Mouse (Mus musculus) erythroblast, adult 5-6 weeks (primary cell): Measurements from ENCODE around the gene Utp14a. TPM values are rescaled to one million over a fixed set of nuclear protein-coding genes. Genes with fewer than 3 reads are reported as not detected.
"Not testable (repeated sequence)": the region's sequence is repeated elsewhere in the genome, so short reads cannot be mapped to it uniquely, and the experiment has no call there.

Experiments
- ATAC-seq: replicated peaks from 2 replicates; pipeline ENCODE4 v1.8.0; 2016; ENCODE audit warnings: moderate number of reproducible peaks, mild to moderate bottlenecking, moderate TSS enrichment, inconsistent platforms; ENCODE audit not compliant: poor library complexity, low FRiP score, severe bottlenecking
- total RNA-seq, 2 experiments: library from RNA; stranded (forward) in 1 of 2; stranded (reverse) in 1 of 2; fragments of 150-400 nt in 1 of 2; fragments of 200-764, 138-1000 nt in 1 of 2; gene quantifications; 2 replicates each; pipeline versions ENCODE4 v1.2.3 to v1.2.4; 2015 to 2017; ENCODE audit warnings: low replicate concordance in 2 of 2

The Utp14a gene
- total RNA-seq (2015; ENCODE audit: low replicate concordance) (7.9 and 9.0 TPM in 2 replicates), total RNA-seq (2017; ENCODE audit: low replicate concordance) (8.8 and 14.2 TPM in 2 replicates)

- ATAC-seq: peak; percentile 99
Measured at GRCm38 (mm10) chrX:48256468-48257007, at the start of gene Utp14a. TSS of gene Utp14a (plus strand) at chrX:48256862.

GRCm38 (mm10) chrX:48207761-48208487 lies 48.7 kb upstream of the Utp14a start:
- ATAC-seq: no peak

DNA sequence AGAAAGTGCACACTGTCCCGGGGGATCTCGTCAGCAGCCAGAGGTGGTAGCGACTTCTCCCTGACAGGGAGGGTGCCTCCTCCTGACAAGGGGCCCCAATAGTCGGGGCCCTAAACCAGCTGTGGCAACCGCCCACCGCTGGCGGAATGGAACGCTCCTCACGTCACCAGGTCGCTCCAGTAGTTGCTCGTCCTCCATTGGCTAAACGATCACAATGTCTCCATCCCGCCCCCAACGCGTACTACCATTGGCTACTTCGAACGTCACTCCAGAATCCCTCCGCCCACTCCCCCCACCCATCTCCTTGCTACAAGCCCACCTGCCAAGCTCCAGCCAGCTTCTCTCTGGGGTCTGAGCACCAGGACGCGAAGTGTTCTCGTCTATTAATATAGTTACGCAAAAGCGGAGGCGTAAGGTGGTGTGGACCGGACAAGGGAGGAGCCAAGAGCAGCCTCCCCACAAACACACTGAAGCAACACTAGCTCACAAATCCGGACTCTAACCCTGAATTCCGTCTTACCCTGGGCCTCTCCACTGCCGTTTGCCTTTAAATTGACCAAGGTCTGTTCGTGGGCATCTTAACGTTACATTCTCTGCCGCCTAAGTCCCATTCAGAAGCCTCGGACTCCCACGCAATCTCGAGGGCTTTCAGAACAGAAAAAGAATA lies 48.0 kb upstream of the Utp14a start, which contains the start of gene Zdhhc9:
Zdhhc9 (minus strand) TSS at position 360 of the 667 bp plus-strand sequence.
- peak; percentile 100 for ATAC-seq

- ATAC-seq: not testable (repeated sequence)
Measured at GRCm38 (mm10) chrX:48209746-48210145, 46.9 kb upstream of the Utp14a start.

DNA sequence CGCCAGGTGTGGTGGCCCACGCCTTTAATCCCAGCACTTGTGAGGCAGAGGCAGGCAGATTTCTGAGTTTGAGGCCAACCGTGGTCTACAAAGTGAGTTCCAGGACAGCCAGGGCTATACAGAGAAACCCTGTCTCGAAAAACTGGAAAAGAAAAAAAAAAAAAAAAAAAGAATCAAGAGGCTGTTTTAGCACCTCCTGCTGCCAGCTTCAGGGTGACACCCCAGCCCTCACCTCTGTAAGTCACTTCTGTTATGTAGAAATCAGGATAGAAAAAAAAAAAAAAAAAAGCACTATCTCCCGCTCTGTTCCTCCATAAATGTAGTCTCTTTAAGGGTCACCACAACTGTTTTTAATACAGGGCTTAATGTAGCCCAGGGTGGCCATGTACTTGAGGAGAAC lies 37.2 kb upstream of the Utp14a start:
- no peak for ATAC-seq

GRCm38 (mm10) chrX:48222706-48223105 lies 34.0 kb upstream of the Utp14a start:
- no peak for ATAC-seq

DNA sequence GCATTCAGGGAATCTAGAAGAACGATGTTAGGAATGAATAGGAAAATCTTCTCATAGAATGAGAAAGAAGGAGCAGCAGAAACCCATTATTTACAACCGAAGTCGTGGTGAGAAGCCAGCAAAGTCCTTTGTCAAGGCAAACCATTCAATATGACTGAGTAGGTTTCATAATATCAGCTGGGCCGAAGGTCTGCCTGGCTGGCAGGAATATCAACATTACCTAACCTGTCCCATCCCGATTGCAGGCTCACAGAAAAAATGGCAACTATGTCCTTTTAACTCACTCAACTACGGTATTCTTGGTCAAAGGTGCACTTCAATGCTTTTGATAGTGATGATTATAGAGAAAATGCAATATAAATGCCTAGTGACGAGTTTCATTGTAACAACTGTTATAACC lies 30.4 kb upstream of the Utp14a start:
- no peak for ATAC-seq

DNA sequence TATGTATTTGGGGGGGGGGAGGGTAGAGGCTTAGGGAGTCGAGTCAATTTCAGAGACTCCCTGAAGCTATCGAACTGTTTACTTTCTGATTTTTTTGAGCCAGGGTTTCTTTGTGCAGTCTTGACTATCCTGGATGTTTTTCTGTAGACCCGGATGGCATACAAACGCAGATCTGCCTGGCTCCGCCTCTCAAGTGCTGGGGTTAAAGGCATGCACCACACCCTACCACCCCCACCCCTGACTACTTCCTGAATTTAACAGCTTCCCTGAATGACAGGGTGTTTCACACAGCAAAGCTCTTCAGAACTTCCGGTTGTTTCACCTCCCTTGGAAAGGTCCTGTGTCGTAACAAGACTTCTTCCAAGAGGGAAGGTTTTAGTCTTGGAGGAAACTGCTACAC lies 22.2 kb upstream of the Utp14a start:
- ATAC-seq: no peak

- peak; percentile 71 for ATAC-seq
Measured at GRCm38 (mm10) chrX:48255830-48256428, 733 bp upstream of the Utp14a start.

GRCm38 (mm10) chrX:48257011-48257410 lies 349 bp downstream of the Utp14a start:
- ATAC-seq: no peak

DNA sequence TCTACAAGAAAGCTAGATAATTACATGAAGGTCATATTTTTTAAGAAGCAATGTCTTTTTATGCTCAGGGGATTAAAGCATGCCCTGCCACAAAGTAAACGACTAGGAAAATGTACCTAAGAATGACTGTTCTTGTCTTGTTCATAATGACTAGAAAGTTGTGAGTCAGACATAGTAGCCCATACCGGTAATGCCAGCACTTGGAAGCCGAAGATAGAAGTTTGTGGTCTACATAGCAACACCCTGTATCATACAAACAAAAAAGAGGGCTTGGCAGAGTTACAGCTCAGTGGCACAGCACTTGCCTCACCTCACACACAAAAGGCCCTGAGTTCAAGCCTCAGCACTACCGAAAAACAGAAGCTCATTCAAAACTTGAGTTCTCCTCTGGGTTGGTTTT lies 15.0 kb downstream of the Utp14a start:
- ATAC-seq: no peak

- ATAC-seq: no peak
Measured at GRCm38 (mm10) chrX:48274634-48275033, 18.0 kb downstream of the Utp14a start.

DNA sequence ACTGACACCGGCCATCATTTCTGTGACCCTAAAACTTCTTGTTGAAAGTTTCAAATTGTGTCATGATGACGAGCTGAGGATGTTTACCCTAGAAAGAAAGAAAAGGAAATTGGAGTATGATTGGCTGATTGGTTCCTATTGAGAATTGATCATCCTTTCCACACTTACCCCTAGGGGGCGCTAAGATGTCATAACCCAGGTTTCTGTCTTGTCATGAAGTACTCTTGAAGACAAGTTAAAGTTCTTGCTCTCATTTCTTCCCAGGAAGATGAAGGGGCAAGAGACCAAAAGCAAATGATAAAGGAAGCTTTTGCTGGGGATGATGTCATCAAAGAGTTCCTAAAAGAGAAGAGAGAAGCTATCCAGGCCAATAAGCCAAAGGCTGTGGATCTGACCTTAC lies 21.4 kb downstream of the Utp14a start:
- ATAC-seq: peak; percentile 87

GRCm38 (mm10) chrX:48284386-48285005 lies 27.8 kb downstream of the Utp14a start:
- peak; percentile 83 for ATAC-seq

DNA sequence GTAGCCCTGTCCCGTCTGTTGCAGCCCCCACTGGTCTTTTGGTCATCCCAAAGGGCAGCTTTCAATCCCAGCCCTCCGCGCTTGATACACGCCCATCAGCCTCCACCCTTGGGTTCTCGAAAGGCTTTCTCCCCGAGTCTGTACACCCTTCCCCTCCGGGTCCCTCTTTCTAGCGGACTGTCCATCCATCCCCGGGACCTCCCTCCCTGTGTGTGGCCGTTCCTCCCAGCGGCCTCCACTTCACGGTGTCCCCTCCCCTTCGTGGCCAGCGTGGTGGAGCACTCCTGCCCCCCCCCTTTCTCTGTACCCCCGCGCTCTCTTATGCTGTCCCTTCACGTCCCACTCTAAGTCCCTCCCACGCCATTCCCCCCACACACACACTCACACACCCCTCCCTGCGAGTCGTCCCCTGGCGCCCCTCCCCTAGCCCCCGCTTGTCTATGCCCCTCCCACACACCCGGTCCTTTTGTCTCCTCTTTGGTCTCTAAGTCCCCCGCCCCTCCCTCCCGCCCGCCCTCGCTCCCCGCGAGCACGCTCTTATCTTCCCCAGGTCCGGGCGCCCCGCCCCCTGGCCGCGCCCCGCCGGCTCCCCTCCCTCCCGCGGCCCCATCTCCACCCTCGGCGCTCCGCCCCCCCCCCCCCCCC lies 28.5 kb downstream of the Utp14a start:
- ATAC-seq: peak; percentile 54

- peak; percentile 68 for ATAC-seq
Measured at GRCm38 (mm10) chrX:48285651-48286021, 29.0 kb downstream of the Utp14a start.

DNA sequence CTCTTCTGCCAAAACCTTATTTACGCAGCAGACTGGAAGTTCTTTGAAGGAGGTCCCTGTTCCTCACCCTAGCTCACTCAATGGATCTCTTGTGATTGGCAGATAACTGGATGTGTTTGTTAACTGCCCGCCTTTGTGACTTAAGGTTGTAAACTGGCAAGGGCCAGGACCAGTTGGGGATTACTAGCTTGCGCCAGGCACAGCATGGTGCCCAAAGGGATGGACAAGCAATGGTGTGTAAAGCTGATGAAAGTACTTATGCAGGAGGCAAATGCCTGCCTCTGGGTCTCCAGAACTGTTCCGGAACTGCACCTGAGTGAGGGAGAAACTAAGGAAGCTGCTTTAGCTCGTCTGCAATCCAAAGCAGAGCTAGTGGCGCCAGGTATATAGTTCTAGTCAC lies 29.8 kb downstream of the Utp14a start:
- ATAC-seq: no peak

- peak; percentile 63 for ATAC-seq
Measured at GRCm38 (mm10) chrX:48288008-48288407, 31.3 kb downstream of the Utp14a start.

DNA sequence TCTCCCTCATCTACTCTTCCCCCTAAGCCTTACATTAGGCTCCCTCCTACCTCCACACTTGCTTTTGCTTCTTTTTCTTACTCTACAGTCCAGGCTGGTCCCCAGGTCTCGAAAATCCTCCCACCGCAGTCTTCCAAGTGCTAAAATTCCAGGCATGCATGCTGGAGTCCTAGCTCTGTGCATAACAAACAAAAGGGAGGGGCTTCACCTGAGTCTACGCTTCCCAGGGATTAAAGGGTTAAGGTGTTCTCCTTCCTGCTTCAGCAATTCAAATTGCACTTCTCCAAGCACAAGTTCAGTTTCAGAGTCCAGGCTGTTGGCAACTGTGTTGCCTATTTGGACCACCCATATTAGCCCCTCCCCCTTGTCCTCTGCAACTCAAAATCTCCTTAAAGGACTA lies 34.8 kb downstream of the Utp14a start:
- ATAC-seq: no peak

DNA sequence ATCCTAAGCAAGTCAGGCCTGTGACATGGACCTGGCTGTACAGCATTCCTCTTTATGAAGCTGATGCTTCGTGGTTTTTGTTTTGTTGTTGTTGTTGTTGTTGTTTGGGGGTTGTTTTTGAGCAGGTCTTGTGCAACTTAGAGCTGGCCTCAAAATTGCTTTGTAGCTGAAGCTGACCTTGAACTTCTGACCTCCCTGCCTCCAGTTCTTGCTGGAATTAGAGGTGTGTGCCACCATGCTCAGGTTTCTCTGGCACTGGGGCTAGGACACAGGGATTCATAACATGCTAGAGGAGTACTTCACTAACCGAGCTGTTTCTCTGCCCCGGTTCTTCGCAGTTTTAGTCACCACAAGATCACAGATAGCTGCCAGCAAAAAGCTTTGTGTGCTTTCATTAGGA lies 48.7 kb downstream of the Utp14a start:
- no peak for ATAC-seq
